Mouse (Mus musculus): Measurements from ENCODE around the gene Lrrc1. TPM values are rescaled to one million over a fixed set of nuclear protein-coding genes. Genes with fewer than 3 reads are reported as not detected.

Lrrc1 gene
- polyA plus RNA-seq (2014; fragmentation: Illumina TruSeq; extraction: RNeasy Lipid Tissue Mini Kit (QIAGEN cat#74804); ENCODE audit: low read depth, low replicate concordance), result 36.2 TPM

DNA sequence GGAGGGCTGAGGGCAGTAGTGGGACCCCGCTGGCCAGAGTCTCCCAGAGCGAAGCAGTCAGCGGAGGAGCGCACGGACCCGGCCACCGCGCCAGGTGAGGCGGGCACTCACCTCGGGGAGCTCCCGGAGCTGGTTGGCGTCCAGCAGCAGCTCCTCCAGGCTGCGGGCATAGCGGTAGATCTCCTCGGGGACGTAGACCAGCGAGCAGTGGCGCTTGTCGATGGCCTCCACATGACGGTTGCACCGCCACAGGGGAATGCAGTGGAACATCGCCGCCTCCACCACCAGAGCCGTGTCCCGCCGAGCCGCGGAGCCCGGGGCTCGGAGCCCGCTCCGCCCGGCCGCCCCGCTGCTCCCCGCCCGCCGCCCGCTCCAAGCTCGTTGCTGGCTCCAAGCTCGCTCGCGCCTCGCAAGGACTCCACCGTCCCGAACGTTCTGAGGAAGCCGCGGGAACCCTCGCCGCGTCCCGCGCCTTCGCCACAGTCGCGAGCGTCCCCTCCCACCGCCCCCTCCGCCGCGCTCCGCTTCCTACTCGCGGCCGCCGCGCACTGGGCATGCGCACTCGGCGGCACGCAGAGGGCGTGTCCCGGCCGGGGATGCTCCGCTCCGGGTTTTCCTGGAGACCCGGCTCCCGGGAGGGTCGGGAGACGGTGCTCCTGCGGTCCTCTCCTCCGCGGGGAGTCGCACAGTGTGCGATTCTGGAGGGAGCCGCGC is at the start of gene Lrrc1:
TSS of gene Lrrc1 (minus strand) at position 517 of the 714 bp plus-strand sequence.

Other genes starting within 250 kb of the Lrrc1 start
- 0.24 TPM for gene Mlip, start 191.9 kb downstream of the Lrrc1 start, polyA plus RNA-seq (2014; fragmentation: Illumina TruSeq; extraction: RNeasy Lipid Tissue Mini Kit (QIAGEN cat#74804); ENCODE audit: low read depth, low replicate concordance)
- 0.08 TPM for gene Klhl31, start 91.6 kb upstream of the Lrrc1 start, polyA plus RNA-seq (2014; fragmentation: Illumina TruSeq; extraction: RNeasy Lipid Tissue Mini Kit (QIAGEN cat#74804); ENCODE audit: low read depth, low replicate concordance)
- gene Gclc, start 209.7 kb upstream of the Lrrc1 start, polyA plus RNA-seq (2014; fragmentation: Illumina TruSeq; extraction: RNeasy Lipid Tissue Mini Kit (QIAGEN cat#74804); ENCODE audit: low read depth, low replicate concordance), result 367 TPM

Measured in kidney, adult 10 weeks (tissue).